Mouse (Mus musculus) testis, adult 10 weeks (tissue): ENCODE data around the gene Fam227b. TPM values are rescaled to one million over a fixed set of nuclear protein-coding genes. Genes with fewer than 3 reads are reported as not detected.

ENCODE experiments used
- polyA plus RNA-seq: library from polyadenylated mRNA; stranded (reverse); fragments of 350-450 nt; fragmentation: Illumina TruSeq; extraction: RNeasy Lipid Tissue Mini Kit (QIAGEN cat#74804); gene quantifications from one replicate; pipeline ENCODE4 v1.2.3, GENCODE M21; 2014; ENCODE audit warnings: low read depth, low replicate concordance

Fam227b gene
- polyA plus RNA-seq, result 202 TPM

DNA sequence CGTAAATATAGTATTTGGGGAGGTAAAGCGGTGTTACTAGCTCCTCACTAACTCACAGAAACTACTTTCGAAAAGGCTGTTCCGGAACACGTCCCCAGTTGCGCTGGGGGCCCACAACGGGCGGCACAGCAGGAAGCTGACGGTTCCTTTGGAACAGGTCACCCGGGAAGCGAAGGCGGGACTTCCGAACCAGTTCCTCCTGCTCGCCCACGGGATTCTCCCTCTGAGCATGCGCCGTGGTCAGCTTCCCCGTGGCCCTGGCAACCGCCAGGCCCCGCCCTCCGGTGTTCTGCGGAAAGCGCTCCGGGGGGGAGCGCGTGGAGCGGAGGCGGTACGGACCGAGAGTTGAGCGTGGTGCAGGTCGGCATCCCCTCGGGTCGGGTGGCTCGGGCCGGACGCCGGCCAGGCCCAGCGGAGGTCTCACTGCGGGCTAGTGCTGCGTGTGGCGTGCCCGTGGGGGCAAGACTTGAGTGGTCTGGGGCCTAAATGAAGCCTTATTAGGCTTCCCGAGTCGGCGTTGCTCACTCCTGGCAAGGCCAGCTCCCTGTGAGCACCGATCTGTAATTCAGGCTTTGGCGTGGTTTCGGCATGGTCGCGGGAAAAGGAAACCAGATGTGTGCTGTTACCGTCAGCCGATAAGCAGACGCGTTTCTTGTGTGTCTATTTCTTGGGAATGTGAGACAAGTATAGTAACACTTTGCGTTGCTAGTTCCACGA lies at the start of gene Fam227b, which contains the start of gene Dtwd1:
TSS of gene Fam227b (minus strand) at position 150 of the 717 bp plus-strand sequence.
TSS of gene Dtwd1 (plus strand) at position 287 of the 717 bp plus-strand sequence.

DNA sequence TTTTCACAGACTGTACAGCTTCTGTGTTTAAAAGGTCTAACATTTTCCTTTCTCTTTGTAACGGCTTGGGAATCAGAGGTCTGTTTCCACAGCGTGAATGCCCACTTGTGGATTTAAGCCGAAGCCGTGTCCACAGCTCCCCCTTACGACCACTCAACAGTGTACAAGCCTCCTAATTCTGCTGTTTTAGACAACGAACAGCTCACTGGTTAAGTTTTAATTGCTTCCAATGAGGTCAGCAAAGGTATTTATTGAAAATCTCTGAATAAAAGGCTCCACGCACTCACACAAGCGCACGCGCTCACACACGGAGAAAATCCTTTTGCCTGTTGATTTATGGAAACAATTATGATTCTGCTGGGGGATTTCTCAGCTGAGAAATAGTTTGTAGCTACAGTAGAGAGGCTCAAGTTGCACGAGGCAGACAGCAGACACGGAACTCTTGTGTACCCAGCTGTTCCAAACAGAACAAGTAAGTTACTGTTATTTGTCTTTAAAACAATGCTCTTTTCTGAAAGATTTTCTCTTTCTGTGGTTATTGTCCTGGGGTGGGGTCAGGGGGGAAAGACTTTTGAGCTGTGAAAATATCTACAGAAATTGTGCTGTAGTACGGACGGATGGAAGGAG lies 117.3 kb downstream of the Fam227b start, which contains the start of gene Fgf7:
TSS of gene Fgf7 (plus strand) at position 280 of the 627 bp plus-strand sequence.

Other genes starting within 250 kb of the Fam227b start
- 0.92 TPM for gene Fgf7, start 117.3 kb downstream of the Fam227b start, polyA plus RNA-seq
- gene Dtwd1, start 137 bp upstream of the Fam227b start, polyA plus RNA-seq, result 13.7 TPM
- not detected for gene Gm17555, start 63.1 kb upstream of the Fam227b start, polyA plus RNA-seq